Mouse (Mus musculus) liver, postnatal 0 days (tissue): ENCODE data around the gene Gm21985. TPM values are rescaled to one million over a fixed set of nuclear protein-coding genes. Genes with fewer than 3 reads are reported as not detected.
"Not testable (repeated sequence)": the region's sequence is repeated elsewhere in the genome, so short reads cannot be mapped to it uniquely, and the experiment has no call there.

Source experiments
- ATAC-seq: fragments of 200-750 bp; cut with Nextera tagmentation; 2 replicates; pipeline ENCODE4 v1.8.0; 2017; ENCODE audit warnings: mild to moderate bottlenecking, moderate library complexity
- DNase-seq: peaks from one replicate; pipeline ENCODE4 v3.0.0-alpha.2; 2016
- H3K27ac ChIP-seq: fragments of 300-500 bp; sonication (generic); 2 replicates; pipeline ENCODE4 v1.5.1; 2014; ENCODE audit warnings: antibody characterized with exemption, moderate library complexity, mild to moderate bottlenecking, low read depth
- H3K27me3 ChIP-seq: fragments of 300-500 bp; sonication (generic); 2 replicates; pipeline ENCODE4 v1.6.1; 2014; ENCODE audit warnings: low read length, control low read depth, mixed read lengths; ENCODE audit not compliant: insufficient read depth
- H3K36me3 ChIP-seq: fragments of 300-500 bp; sonication (generic); replicated peaks from 2 replicates; pipeline ENCODE4 v1.6.1; 2014; ENCODE audit warnings: mild to moderate bottlenecking, control low read depth, low read length, moderate library complexity, mixed read lengths; ENCODE audit not compliant: insufficient read depth
- H3K4me1 ChIP-seq: fragments of 300-500 bp; sonication (generic); 2 replicates; pipeline ENCODE4 v1.6.1; 2014; ENCODE audit warnings: antibody characterized with exemption, mild to moderate bottlenecking, control low read depth; ENCODE audit not compliant: insufficient read depth
- H3K4me2 ChIP-seq: fragments of 300-500 bp; sonication (generic); 2 replicates; pipeline ENCODE4 v1.6.1; 2014; ENCODE audit warnings: low read depth, mild to moderate bottlenecking, low read length, moderate library complexity, mixed read lengths
- H3K4me3 ChIP-seq: fragments of 300-500 bp; sonication (generic); 2 replicates; pipeline ENCODE4 v1.5.1; 2014; ENCODE audit warnings: low read depth, low read length
- H3K9ac ChIP-seq: fragments of 300-500 bp; sonication (generic); replicated peaks from 2 replicates; pipeline ENCODE4 v1.6.1; 2014; ENCODE audit warnings: mild to moderate bottlenecking, moderate library complexity
- H3K9me3 ChIP-seq: fragments of 300-500 bp; sonication (generic); 2 replicates; pipeline ENCODE4 v1.6.1; 2016; ENCODE audit warnings: mild to moderate bottlenecking, control low read depth, low read length, mixed read lengths
- CTCF ChIP-seq: sonication (generic); IDR thresholded peaks from 2 replicates; pipeline ENCODE4 v1.5.1; 2016; ENCODE audit warnings: antibody characterized with exemption, low read depth
- EP300 ChIP-seq: IDR thresholded peaks from 2 replicates; pipeline ENCODE4 v1.6.1; 2016; ENCODE audit warnings: antibody characterized with exemption, low read depth, mild to moderate bottlenecking
- WGBS: fragments of 180-500 bp; shearing (Covaris S2); extraction: QIAGEN DNeasy Blood & Tissue Kit; methylation state at CpG from one replicate; pipeline ENCODE4 v1.1.7; 2014; ENCODE audit not compliant: insufficient replicate concordance; 5-methylcytosine and 5-hydroxymethylcytosine counted together
- polyA plus RNA-seq: library from polyadenylated mRNA; unstranded; fragments of >200 nt; fragmentation: Nextera tagmentation; extraction: Ambion mirVana; gene quantifications from 2 replicates; pipeline ENCODE4 v1.2.1, GENCODE M21; 2015

Gene Gm21985
- polyA plus RNA-seq, 1 experiment from 2014 or later = not detected

DNA sequence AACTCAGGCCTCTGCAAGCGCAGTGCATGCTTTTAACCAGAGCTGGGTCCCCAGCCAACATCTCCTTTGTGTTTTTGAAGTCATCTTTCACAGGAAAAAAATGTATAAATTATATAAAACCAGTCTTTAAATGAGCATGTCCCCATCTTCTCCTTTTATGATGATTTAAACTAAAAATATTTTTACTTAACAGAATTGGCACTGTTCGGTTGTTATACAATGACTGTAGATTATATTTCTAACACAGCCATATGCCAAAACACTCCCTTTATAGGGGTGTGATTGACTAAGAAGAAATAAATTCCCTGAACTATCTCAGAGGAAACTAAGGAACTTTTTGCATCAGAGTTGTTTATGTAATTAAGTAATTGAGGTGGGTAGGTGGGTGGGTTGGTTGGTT is 166.4 kb downstream of the Gm21985 start:
- Histone ChIP-seq H3K27me3 (no peaks in the 10 kb centered on the region), H3K4me3 (no peak overlapping the region), H3K9me3 (no peaks in the 10 kb centered on the region), H3K4me1 (no peaks in the 10 kb centered on the region), H3K9ac (no peak overlapping the region), H3K4me2 (no peak overlapping the region), H3K36me3 (no peaks in the 10 kb centered on the region), H3K27ac (no peak overlapping the region)
- no peak for TF ChIP-seq CTCF
- TF ChIP-seq EP300 = no peak
- ATAC-seq (no peak), DNase-seq (no peak)
- WGBS = 72% methylated on average over 2 of the region's 2 CpGs

DNA sequence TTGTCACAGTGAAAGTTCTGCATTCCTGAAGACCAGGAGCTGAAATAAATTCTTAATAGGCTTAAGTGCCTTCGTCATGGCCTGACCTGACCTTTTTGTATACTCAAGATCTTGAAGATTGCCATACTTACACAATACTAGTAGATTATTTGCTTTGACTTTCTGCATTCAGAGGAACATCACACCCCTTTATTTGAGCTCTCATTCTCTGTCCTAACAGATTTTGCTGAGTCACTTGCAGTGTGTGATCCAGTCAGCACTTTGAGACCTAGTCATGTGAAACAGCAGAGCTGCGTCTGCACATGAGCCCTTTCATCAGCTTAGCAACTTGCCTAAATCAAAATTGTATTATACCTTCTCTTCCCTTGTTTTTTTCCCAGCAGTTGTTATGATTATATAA is 167.2 kb downstream of the Gm21985 start:
- DNase-seq = no peak

DNA sequence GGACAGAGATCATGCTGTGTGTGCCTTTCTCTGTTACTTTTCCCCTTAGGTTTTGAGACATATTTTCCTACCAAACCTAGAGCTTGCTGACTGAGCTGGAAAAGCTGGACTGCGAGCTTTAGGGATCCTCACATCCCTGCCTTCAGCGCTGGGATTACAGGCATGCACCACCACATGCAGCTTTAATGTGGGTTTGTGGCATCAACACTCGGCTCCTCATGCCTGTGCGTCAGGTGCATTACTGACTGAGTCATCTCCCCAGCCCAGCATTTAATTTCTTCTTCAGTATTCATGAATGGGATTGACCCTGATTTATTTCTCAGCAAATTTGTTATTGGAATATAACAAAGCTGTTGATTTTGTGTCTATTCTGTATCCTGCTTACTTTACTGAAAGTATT is 170.2 kb downstream of the Gm21985 start:
- DNase-seq = no peak
- ATAC-seq = no peak
- H3K4me1 ChIP-seq = no peaks in the 10 kb centered on the region
- no peak overlapping the region for H3K9ac ChIP-seq
- H3K9me3 ChIP-seq = no peaks in the 10 kb centered on the region
- H3K36me3 ChIP-seq = no peaks in the 10 kb centered on the region
- no peaks in the 10 kb centered on the region for H3K27me3 ChIP-seq
- H3K4me3 ChIP-seq = no peak overlapping the region
- no peak overlapping the region for H3K4me2 ChIP-seq
- WGBS = 66% methylated on average over 4 of the region's 4 CpGs
- TF ChIP-seq EP300 (no peak), CTCF (no peak)
- no peak overlapping the region for H3K27ac ChIP-seq

More for the DNA sequence above, 167.2 kb downstream of the Gm21985 start:
- no peak overlapping the region for H3K9ac ChIP-seq
- H3K4me1 ChIP-seq = no peaks in the 10 kb centered on the region
- WGBS = 43% methylated on average over 2 of the region's 2 CpGs
- no peak overlapping the region for H3K27ac ChIP-seq
- no peaks in the 10 kb centered on the region for H3K36me3 ChIP-seq
- no peaks in the 10 kb centered on the region for H3K27me3 ChIP-seq
- no peak overlapping the region for H3K4me2 ChIP-seq
- no peaks in the 10 kb centered on the region for H3K9me3 ChIP-seq
- TF ChIP-seq CTCF (no peak), EP300 (no peak)
- ATAC-seq = peak; percentile 45
- no peak overlapping the region for H3K4me3 ChIP-seq

DNA sequence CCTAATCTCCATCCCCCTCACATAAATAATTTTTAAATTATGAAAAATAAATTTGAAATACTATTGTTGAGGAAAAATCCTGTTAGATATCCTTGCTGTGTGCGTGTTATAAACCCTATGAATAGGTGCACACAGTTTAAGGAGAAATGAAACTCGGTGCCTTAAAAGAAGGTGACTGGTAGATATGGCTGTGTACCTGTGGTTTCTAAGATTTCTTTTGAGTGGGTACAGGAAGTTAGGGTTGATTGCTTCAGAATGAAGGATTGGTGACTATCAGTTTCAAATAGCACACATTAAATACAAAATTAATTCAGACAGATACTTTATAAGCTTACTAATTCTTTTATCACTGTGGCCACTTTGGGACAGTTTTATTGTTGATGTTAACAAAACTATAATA is 171.5 kb downstream of the Gm21985 start:
- H3K27me3 ChIP-seq = no peaks in the 10 kb centered on the region
- no peaks in the 10 kb centered on the region for H3K36me3 ChIP-seq
- TF ChIP-seq EP300 (no peak), CTCF (no peak)
- no peak overlapping the region for H3K4me3 ChIP-seq
- WGBS = 73% methylated on average over 2 of the region's 2 CpGs
- no peak overlapping the region for H3K9ac ChIP-seq
- H3K9me3 ChIP-seq = no peaks in the 10 kb centered on the region
- H3K27ac ChIP-seq = no peak overlapping the region
- H3K4me2 ChIP-seq = no peak overlapping the region
- H3K4me1 ChIP-seq = no peaks in the 10 kb centered on the region
- DNase-seq = no peak
- ATAC-seq = no peak

DNA sequence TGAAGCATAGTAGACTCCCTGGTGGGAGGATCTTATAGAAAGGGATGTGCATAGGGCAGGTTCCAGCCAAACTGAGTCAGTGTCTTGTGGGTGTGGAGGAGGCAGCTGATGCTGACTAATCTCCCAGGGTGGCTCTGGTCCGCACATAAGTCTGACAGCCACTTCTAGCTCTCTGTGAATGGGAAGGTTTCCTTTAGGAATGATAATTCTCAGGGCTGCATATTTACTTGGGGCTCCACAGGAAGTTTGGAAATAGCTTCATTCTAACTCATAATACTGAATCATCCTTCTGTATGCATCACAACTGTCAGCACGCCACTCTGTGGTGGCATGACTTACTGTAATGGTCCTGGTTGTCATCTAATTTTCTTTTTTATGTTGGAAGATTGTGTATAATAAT is 177.4 kb downstream of the Gm21985 start:
- no peaks in the 10 kb centered on the region for H3K27me3 ChIP-seq
- 62% methylated on average over 2 of the region's 2 CpGs for WGBS
- no peak overlapping the region for H3K4me2 ChIP-seq
- no peak for DNase-seq
- H3K4me3 ChIP-seq = no peak overlapping the region
- no peak overlapping the region for H3K27ac ChIP-seq
- ATAC-seq = no peak
- TF ChIP-seq EP300 = no peak
- TF ChIP-seq CTCF = no peak
- no peaks in the 10 kb centered on the region for H3K4me1 ChIP-seq
- no peak overlapping the region for H3K9ac ChIP-seq
- H3K36me3 ChIP-seq = no peaks in the 10 kb centered on the region
- H3K9me3 ChIP-seq = no peaks in the 10 kb centered on the region

DNA sequence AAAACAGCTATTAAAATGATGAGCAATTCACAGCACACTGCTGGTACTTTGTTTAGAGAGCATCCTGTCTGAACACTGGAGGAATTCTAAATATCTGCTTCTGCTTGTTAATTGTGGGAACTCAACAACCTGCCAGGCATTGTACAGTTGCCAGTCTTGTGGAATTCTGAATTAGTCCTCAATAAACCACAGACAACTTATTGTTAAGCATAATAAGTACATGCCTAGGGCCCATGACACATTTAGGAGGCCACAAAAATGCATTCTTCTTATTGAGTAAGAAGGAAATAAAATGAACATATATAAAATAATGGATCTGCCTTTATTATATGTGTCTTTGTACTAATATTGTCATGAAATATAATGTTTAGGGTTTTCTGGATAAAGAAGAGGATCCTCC is 179.4 kb downstream of the Gm21985 start:
- Histone ChIP-seq H3K9ac (no peak overlapping the region), H3K4me1 (no peaks in the 10 kb centered on the region), H3K27ac (no peak overlapping the region), H3K36me3 (no peaks in the 10 kb centered on the region), H3K9me3 (no peaks in the 10 kb centered on the region), H3K27me3 (no peaks in the 10 kb centered on the region), H3K4me2 (no peak overlapping the region), H3K4me3 (no peak overlapping the region)
- ATAC-seq (no peak), DNase-seq (no peak)
- no peak for TF ChIP-seq EP300
- no peak for TF ChIP-seq CTCF

DNA sequence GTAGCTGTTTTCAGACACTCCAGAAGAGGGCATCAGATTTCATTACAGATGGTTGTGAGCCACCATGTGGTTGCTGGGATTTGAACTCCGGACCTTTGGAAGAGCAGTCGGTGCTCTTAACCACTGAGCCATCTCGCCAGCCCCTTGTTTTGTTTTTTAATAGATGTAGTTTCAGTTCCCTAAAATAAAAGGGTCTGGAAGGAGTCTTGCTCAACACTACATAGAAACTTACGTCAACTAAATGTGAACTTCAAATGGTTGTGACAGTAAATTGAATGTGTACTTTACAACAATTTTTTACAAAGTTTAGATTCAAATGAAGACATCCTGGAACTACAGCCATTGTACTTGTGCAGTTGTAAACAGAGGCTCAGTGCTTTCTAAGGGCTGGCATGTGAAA is 181.9 kb downstream of the Gm21985 start:
- H3K9me3 ChIP-seq, H3K4me2 ChIP-seq, H3K4me3 ChIP-seq, H3K36me3 ChIP-seq, H3K9ac ChIP-seq, H3K4me1 ChIP-seq, H3K27me3 ChIP-seq, DNase-seq, H3K27ac ChIP-seq: not testable (repeated sequence)
- WGBS = 66% methylated on average over 4 of the region's 4 CpGs
- ATAC-seq = 0 out of 2 replicates have a peak, but pooled peaks have one; percentile 15
